Mouse (Mus musculus): ENCODE results near the gene Pate2.
A peak's percentile ranks its signal among the peaks of the same experiment; 100 is the strongest.

The Pate2 gene

GRCm38 (mm10) chr9:35541941-35542340 is 28.1 kb upstream of the Pate2 start:
- no peak for TF ChIP-seq GATA4 (IDR thresholded peaks at IDR 0.05; ENCODE audit: insufficient replicate concordance, low read length)

- TF ChIP-seq GATA4 (IDR thresholded peaks at IDR 0.05; ENCODE audit: insufficient replicate concordance, low read length), result no peak
These were observed 26.8 kb upstream of the Pate2 start for GRCm38 (mm10) chr9:35543099-35543860.

- TF ChIP-seq GATA4 (IDR thresholded peaks at IDR 0.05; ENCODE audit: insufficient replicate concordance, low read length), result no peak
These were observed 25.4 kb upstream of the Pate2 start for GRCm38 (mm10) chr9:35544666-35545065.

GRCm38 (mm10) chr9:35545704-35546103 is 24.4 kb upstream of the Pate2 start:
- TF ChIP-seq GATA4 (IDR thresholded peaks at IDR 0.05; ENCODE audit: insufficient replicate concordance, low read length), result no peak

GRCm38 (mm10) chr9:35546745-35547144 is 23.3 kb upstream of the Pate2 start:
- no peak for TF ChIP-seq GATA4 (IDR thresholded peaks at IDR 0.05; ENCODE audit: insufficient replicate concordance, low read length)

GRCm38 (mm10) chr9:35548455-35548854 is 21.6 kb upstream of the Pate2 start:
- no peak for TF ChIP-seq GATA4 (IDR thresholded peaks at IDR 0.05; ENCODE audit: insufficient replicate concordance, low read length)

- TF ChIP-seq GATA4 (IDR thresholded peaks at IDR 0.05; ENCODE audit: insufficient replicate concordance, low read length), result peak; percentile 40; the same call in 1 of the 2 replicates
These were observed 13.5 kb upstream of the Pate2 start for GRCm38 (mm10) chr9:35556494-35557102.

- no peak for TF ChIP-seq GATA4 (IDR thresholded peaks at IDR 0.05; ENCODE audit: insufficient replicate concordance, low read length)
These were observed 11.7 kb upstream of the Pate2 start, which contains the start of the genes Ddx25 and Pus3 for GRCm38 (mm10) chr9:35558257-35559008. Gene Ddx25 (minus strand): TSS chr9:35558528. Gene Pus3 (plus strand): TSS chr9:35558595.

- no peak for TF ChIP-seq GATA4 (IDR thresholded peaks at IDR 0.05; ENCODE audit: insufficient replicate concordance, low read length)
These were observed 10.8 kb upstream of the Pate2 start for GRCm38 (mm10) chr9:35559009-35559890.

- TF ChIP-seq GATA4 (IDR thresholded peaks at IDR 0.05; ENCODE audit: insufficient replicate concordance, low read length), result no peak
These were observed 9.0 kb upstream of the Pate2 start for GRCm38 (mm10) chr9:35561076-35561475.

GRCm38 (mm10) chr9:35561583-35561982 is 8.5 kb upstream of the Pate2 start:
- no peak for TF ChIP-seq GATA4 (IDR thresholded peaks at IDR 0.05; ENCODE audit: insufficient replicate concordance, low read length)

- no peak for TF ChIP-seq GATA4 (IDR thresholded peaks at IDR 0.05; ENCODE audit: insufficient replicate concordance, low read length)
These were observed 5.4 kb upstream of the Pate2 start for GRCm38 (mm10) chr9:35564536-35565240.

- TF ChIP-seq GATA4 (IDR thresholded peaks at IDR 0.05; ENCODE audit: insufficient replicate concordance, low read length), result no peak
These were observed 2.1 kb upstream of the Pate2 start for GRCm38 (mm10) chr9:35567995-35568394.

- TF ChIP-seq GATA4 (IDR thresholded peaks at IDR 0.05; ENCODE audit: insufficient replicate concordance, low read length), result no peak
These were observed 579 bp downstream of the Pate2 start for GRCm38 (mm10) chr9:35570663-35571062.
